In genomic region chr14:33033424-33033823, GRCm38 (mm10) we compare ENCODE assay signal across 9 mouse cellular contexts. TPM values are rescaled to one million over a fixed set of nuclear protein-coding genes. Genes with fewer than 3 reads are reported as not detected.
DNase-seq lines count a peak whose midpoint lies in the region; ATAC-seq and TF ChIP-seq lines count a peak whose summit lies in the region.
"Had no signal": no experiment of that assay in that cellular context is flagged by ENCODE, and none has a peak within 500 bp of the region (broad histone marks: within the 10 kb centered on the region; RNA-seq: fewer than 3 reads in every experiment).

No protein-coding gene starts in this region.

- no peak for ATAC-seq in lung, embryonic 14.5 days (ENCODE audit: insufficient read depth)
- 0 out of 2 replicates have a peak, but pooled peaks have one; percentile 18 for ATAC-seq in common myeloid progenitor, adult 5-6 weeks (replicated peaks; ENCODE audit: low read depth, poor library complexity, severe bottlenecking)
- ATAC-seq in limb, embryonic 11.5 days (ENCODE audit: insufficient number of reproducible peaks, low FRiP score, low TSS enrichment, low read depth): no peak
- no peak for ATAC-seq in erythroblast, adult 5-6 weeks (replicated peaks; ENCODE audit: low FRiP score, poor library complexity, severe bottlenecking)

- no peak overlapping the region for H3K9ac ChIP-seq in lung, embryonic 14.5 days
- no peak overlapping the region for H3K9ac ChIP-seq in limb, embryonic 11.5 days (ENCODE audit: low read length)
- H3K9ac ChIP-seq: stomach, embryonic 15.5 days had no signal

- no peaks in the 10 kb centered on the region for H3K9me3 ChIP-seq in lung, embryonic 14.5 days (ENCODE audit: low read depth, low read length)
- no peaks in the 10 kb centered on the region for H3K9me3 ChIP-seq in limb, embryonic 11.5 days (ENCODE audit: control insufficient read depth, low read length)
- no peaks in the 10 kb centered on the region for H3K9me3 ChIP-seq in heart, embryonic 10.5 days
- H3K9me3 ChIP-seq: stomach, embryonic 15.5 days had no signal

- TF ChIP-seq CTCF in lung, embryonic 14.5 days (IDR thresholded peaks at IDR 0.05; ENCODE audit: low read depth): peak; percentile 77

- no peaks in the 10 kb centered on the region for H3K36me3 ChIP-seq in lung, embryonic 14.5 days (ENCODE audit: insufficient read depth)
- no peaks in the 10 kb centered on the region for H3K36me3 ChIP-seq in limb, embryonic 11.5 days (ENCODE audit: control insufficient read depth, insufficient read depth, low read length)
- H3K36me3 ChIP-seq in heart, embryonic 10.5 days: no peaks in the 10 kb centered on the region
- H3K36me3 ChIP-seq: stomach, embryonic 15.5 days had no signal

- H3K4me3 ChIP-seq in lung, embryonic 14.5 days (ENCODE audit: low read depth, low read length): no peak overlapping the region
- no peak overlapping the region for H3K4me3 ChIP-seq in limb, embryonic 11.5 days (ENCODE audit: low read depth, low read length)
- no peak overlapping the region for H3K4me3 ChIP-seq in heart, embryonic 10.5 days
- H3K4me3 ChIP-seq: stomach, embryonic 15.5 days had no signal

- no peaks in the 10 kb centered on the region for H3K4me1 ChIP-seq in lung, embryonic 14.5 days (ENCODE audit: insufficient read depth)
- no peaks in the 10 kb centered on the region for H3K4me1 ChIP-seq in limb, embryonic 11.5 days (ENCODE audit: control insufficient read depth, insufficient read depth, low read length)
- H3K4me1 ChIP-seq in heart, embryonic 10.5 days: no peaks in the 10 kb centered on the region
- H3K4me1 ChIP-seq: stomach, embryonic 15.5 days had no signal

- H3K4me2 ChIP-seq in lung, embryonic 14.5 days: no peak overlapping the region
- no peak overlapping the region for H3K4me2 ChIP-seq in limb, embryonic 11.5 days (ENCODE audit: low read depth, severe bottlenecking)
- H3K4me2 ChIP-seq: stomach, embryonic 15.5 days had no signal

- H3K27me3 ChIP-seq in lung, embryonic 14.5 days (ENCODE audit: insufficient read depth, low read length): no peaks in the 10 kb centered on the region
- H3K27me3 ChIP-seq in limb, embryonic 11.5 days (ENCODE audit: control insufficient read depth, insufficient read depth, low read length): no peaks in the 10 kb centered on the region
- peaks cover 7% of the 10 kb centered on the region; the same call in 1 of the 2 replicates for H3K27me3 ChIP-seq in heart, embryonic 10.5 days (ENCODE audit: insufficient read depth, poor library complexity, severe bottlenecking)
- H3K27me3 ChIP-seq: stomach, embryonic 15.5 days had no signal

- 39% methylated on average over 6 of the region's 6 CpGs for WGBS in lung, embryonic 14.5 days
- 33% methylated on average over 6 of the region's 6 CpGs for WGBS in limb, embryonic 11.5 days
- 43% methylated on average over 6 of the region's 6 CpGs for WGBS in heart, embryonic 10.5 days

- H3K27ac ChIP-seq in lung, embryonic 14.5 days (ENCODE audit: low read depth): no peak overlapping the region
- no peak overlapping the region for H3K27ac ChIP-seq in limb, embryonic 11.5 days (replicated peaks; ENCODE audit: low read depth, low read length)
- H3K27ac ChIP-seq in heart, embryonic 10.5 days: no peak overlapping the region
- H3K27ac ChIP-seq: stomach, embryonic 15.5 days had no signal

- peak; percentile 7 for DNase-seq in gastrocnemius, adult 18-20 months (ENCODE audit: low spot score)
- no peak for DNase-seq in gastrocnemius, adult 8-10 months (ENCODE audit: low spot score in 2 of 2)
- peak; percentile 71 for DNase-seq in lung, embryonic 14.5 days
- DNase-seq in lung, adult 18-20 months: no peak
- peak; percentile 66 for DNase-seq in limb, embryonic 11.5 days (ENCODE audit: low spot score)
- no peak for DNase-seq in heart, embryonic 10.5 days (ENCODE audit: low spot score)

RNA-seq across cellular contexts. Expression of gene Lrrc18, which starts 42.2 kb away (rescaled TPM):
- not detected for total RNA-seq in gastrocnemius, adult 18-20 months (2021)
- total RNA-seq in gastrocnemius, adult 8-10 months (2022): under 1 TPM in 1 of 4 experiments, not detected in 3; 0.31 TPM
- 0.15 and 0.25 TPM in 2 replicates for polyA plus RNA-seq in lung, embryonic 14.5 days (2014; fragmentation: Nextera tagmentation; extraction: Ambion mirVana)
- total RNA-seq in common myeloid progenitor, adult 5-6 weeks (2017): 0.27 TPM in 1 of 2 replicates, not detected in the other
- polyA plus RNA-seq in limb, embryonic 11.5 days (2014; fragmentation: Nextera tagmentation; extraction: Ambion mirVana): 0.52 and 1.0 TPM in 2 replicates
- not detected in 2 replicates for total RNA-seq in erythroblast, adult 5-6 weeks (2015; ENCODE audit: low replicate concordance)
- not detected in 2 replicates for total RNA-seq in erythroblast, adult 5-6 weeks (2017; ENCODE audit: low replicate concordance)
- 0.23 and 0.39 TPM in 2 replicates for polyA plus RNA-seq in heart, embryonic 10.5 days (2016; fragmentation: Nextera tagmentation; extraction: Ambion mirVana)

Comparison
In these comparisons a context has a peak if more than half of its experiments do, and no peak if none do; other contexts are left out.
1. DNase-seq: peak in gastrocnemius, adult 18-20 months (single experiment), lung, embryonic 14.5 days (single experiment) and limb, embryonic 11.5 days (single experiment); none in gastrocnemius, adult 8-10 months (0 of 2), lung, adult 18-20 months (0 of 2) and heart, embryonic 10.5 days (single experiment).